Mouse (Mus musculus): ENCODE measurements at regions not wholly inside any gene's neighbourhood (a gene's known extent, or its start where the extent isn't known, plus 50 kb on each side); places are given as distances from the start of the nearest gene placed in this dataset.

DNA sequence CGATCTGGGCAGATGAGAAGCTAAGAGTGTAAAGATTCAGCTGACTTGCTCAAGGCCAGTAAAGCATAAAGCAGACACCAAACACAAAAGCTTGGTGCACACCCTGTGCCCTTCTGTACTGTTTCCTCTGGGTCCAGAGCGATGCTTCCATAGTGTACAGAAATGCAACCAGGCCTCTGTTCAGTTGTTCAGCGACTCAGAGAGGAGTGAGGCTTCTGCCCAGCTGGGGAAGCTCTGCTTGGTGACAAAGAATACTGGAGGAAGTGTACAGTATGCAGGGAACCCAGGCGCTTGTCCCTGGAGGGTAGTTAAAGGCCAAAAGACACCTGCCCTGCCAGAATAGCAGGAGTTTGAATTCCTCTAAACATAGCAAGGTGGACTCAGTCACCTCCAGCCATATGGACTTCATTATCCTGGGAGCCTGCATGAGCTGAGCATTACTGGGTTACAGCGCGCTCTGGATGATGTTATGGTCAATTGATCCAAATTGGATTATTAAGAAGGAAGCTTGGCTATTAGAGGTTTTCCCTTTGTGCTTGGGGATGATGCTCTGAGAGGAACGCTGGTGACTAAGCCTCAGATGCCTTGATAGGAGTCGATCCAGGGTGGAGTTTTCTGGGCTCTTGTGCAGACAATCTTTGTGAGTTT, 132.5 kb downstream of the Hs3st3b1 start:
- no peak overlapping the region for H3K27ac ChIP-seq
- intact Hi-C loops (cut with DNase I): no loop called here
- TF ChIP-seq CTCF (IDR thresholded peaks at IDR 0.05): no peak
- no peak for DNase-seq (ENCODE audit: extremely low spot score in 1 of 2, low spot score in 2 of 2)
- no peak overlapping the region for H3K4me3 ChIP-seq

DNA sequence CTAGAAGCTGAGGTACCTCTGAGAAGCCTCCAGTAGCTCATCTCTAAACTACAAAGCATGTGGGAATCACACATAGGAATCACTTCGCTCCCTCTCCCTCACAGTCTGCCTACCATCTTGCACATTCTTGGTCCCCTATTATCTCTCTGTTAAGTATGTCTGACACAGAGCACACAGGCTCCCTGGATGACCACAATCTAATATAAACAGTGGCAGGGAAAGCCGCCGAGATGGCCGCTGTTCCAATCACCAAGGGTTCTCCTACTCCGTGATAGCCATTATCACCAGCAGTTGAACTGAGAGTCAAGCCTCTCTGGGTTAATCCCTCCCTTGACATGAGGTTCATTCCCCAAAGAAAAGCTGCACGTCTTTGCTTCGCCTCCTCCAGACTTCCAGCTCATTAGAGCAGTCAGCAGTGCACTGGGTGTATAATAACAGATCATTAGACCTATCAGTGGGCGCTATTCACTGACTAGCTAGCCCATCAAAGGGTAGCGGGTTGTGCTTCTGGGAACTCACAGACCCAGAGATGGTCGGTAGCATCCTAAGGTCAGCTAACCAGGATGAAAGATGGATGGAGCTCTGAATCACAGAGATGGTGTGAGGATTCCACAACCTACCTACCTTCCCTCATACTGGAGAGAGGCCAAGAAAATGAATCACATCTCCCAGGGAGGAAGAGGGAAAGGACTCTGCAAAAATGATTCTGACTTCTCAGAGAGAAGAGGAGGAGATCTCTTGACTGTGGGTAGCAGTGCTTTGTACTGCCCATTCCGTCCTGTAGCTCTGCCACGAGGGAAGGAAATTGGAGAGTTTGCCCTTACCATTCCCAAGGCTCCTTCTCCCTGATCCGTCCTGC, 130.9 kb downstream of the Hs3st3b1 start:
- intact Hi-C loops (cut with DNase I): no loop called here
- no peak overlapping the region for H3K27ac ChIP-seq
- H3K4me3 ChIP-seq: no peak overlapping the region
- no peak for DNase-seq (ENCODE audit: extremely low spot score in 1 of 2, low spot score in 2 of 2)
- no peak for TF ChIP-seq CTCF (IDR thresholded peaks at IDR 0.05)

DNA sequence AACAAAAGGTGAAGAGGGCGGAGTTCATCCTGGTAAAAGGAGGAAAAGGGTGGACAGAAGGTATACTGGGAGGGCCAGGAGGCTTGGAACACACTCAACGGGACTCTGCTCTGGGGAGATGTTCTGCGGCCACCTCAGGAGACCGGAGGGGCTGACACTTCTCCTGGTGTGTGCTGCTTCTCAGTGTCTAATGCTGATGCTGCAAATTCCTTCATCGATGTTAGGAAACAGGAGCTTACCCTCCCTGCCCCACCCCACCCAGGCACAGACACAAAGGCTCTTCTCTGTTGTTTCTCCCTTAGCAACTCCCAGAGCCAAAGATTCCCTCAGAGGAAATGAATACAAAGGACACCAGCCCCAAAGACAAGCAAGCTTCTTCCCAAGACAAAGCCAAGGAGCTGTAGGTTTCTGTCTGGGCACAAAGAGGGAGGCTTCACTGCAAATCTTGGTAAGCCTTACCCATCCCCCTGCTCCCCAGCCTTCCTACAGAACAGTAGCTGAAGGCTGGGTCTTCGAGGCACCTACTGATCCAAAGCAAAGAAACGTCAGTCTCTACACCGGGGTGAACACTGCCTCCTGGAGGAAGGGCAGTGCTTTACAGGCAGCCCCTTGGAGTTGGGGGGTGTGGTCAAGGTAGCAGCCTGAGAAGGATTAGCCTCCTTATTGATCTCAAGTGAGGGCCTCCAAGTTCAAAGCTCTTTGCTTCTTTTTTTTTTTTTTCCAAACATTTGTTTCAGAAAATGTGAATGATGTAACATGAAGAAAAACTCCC, 128.2 kb downstream of the Hs3st3b1 start:
- TF ChIP-seq CTCF (IDR thresholded peaks at IDR 0.05): no peak; the same call in 1 of the 2 replicates
- Histone ChIP-seq H3K4me3 (no peak overlapping the region), H3K27ac (no peak overlapping the region)
- no peak for DNase-seq (ENCODE audit: extremely low spot score in 1 of 2, low spot score in 2 of 2)
- intact Hi-C loops (cut with DNase I): no loop called here

DNA sequence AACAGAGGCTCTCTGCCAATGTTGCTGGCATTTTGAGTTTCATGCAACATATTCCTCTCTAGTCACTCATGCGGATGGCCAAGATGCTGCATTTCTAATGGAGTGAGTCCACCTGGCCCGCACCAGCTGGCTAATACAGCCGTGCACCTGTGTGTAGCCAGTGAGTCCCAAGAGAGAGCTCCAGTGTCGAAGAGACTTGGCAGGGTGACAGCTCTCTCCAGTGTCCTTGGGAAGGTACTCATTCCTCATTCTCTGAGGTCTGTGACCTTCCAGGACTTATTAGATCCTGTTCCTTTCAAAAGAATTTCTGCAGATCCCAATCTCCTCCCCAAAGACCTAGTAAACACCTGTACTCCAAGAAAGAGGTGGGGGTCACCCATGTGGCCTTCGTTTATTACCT, 109.9 kb downstream of the Hs3st3b1 start:
- no peak overlapping the region for H3K4me3 ChIP-seq
- TF ChIP-seq CTCF (IDR thresholded peaks at IDR 0.05): no peak
- DNase-seq (ENCODE audit: extremely low spot score in 1 of 2, low spot score in 2 of 2): no peak
- H3K27ac ChIP-seq: no peak overlapping the region
- intact Hi-C loops (cut with DNase I): no loop called here

DNA sequence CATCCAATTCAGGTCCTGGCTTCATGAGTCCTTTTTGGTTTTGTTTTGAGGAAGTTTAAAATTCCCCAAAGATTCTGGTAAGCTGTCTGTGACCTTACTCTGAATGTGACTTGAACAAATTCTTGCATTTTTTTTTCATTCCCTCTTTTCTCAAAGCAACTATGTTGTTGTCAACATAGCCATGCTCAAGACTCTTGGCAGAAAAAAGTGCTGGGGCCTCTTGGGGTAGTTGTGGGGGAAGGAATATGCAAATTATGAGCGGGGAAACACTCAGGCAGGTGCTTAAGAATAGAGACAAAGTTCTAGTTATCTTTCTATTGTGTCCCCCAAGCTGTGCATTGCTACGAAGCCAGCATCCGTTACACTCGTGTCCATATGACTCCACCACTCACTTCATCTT, 99.2 kb downstream of the Hs3st3b1 start:
- DNase-seq (ENCODE audit: extremely low spot score in 1 of 2, low spot score in 2 of 2): no peak
- Histone ChIP-seq H3K4me3 (no peak overlapping the region), H3K27ac (no peak overlapping the region)
- TF ChIP-seq CTCF (IDR thresholded peaks at IDR 0.05): no peak
- intact Hi-C loops (cut with DNase I): no loop called here

DNA sequence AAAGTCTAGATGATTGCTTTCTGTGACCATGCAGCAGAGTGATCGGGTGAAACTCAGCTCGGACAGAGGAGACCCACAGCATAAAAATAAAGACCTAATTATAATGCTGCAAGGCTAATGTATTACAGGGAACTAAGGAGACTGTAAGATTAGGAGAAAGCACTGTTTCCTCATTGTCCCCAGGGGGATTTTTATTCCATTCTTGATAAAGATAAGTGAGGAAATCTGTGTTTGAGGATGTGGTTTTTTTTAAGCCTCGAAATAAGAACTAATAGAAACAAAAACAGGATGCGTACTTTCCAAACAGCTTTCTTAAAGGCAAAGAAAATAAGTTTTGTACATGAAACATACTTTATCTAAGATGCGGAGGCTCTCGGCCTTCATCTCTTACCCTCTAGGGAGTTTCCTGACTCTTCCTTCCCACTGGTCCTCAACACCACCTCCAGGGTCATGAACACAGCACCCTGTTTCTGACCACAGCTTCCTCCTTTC, 94.8 kb downstream of the Hs3st3b1 start:
- DNase-seq (ENCODE audit: extremely low spot score in 1 of 2, low spot score in 2 of 2): no peak
- Histone ChIP-seq H3K27ac (no peak overlapping the region), H3K4me3 (no peak overlapping the region)
- intact Hi-C loops (cut with DNase I): no loop called here
- no peak for TF ChIP-seq CTCF (IDR thresholded peaks at IDR 0.05)

DNA sequence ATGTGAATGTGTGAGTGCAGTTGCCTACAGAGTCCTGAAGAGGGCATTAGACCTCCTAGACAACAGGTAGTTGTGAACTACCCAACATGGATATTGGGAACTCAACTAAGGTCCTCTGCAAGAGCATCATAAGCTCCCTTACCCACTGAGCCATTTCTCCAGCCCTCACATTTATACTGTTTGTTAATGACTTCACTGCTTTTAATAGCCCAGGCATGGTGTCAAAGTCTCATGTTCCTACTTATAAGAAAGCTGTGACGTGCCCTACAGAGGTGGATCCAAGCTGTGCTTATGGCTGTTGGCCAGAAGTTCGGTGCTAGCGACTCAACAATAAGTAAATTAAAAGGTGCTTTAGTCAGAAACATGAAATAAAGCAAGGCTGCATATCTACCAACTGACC, 88.6 kb downstream of the Hs3st3b1 start:
- no peak for DNase-seq (ENCODE audit: extremely low spot score in 1 of 2, low spot score in 2 of 2)
- intact Hi-C loops (cut with DNase I): no loop called here
- Histone ChIP-seq H3K27ac (no peak overlapping the region), H3K4me3 (no peak overlapping the region)
- TF ChIP-seq CTCF (IDR thresholded peaks at IDR 0.05): no peak

DNA sequence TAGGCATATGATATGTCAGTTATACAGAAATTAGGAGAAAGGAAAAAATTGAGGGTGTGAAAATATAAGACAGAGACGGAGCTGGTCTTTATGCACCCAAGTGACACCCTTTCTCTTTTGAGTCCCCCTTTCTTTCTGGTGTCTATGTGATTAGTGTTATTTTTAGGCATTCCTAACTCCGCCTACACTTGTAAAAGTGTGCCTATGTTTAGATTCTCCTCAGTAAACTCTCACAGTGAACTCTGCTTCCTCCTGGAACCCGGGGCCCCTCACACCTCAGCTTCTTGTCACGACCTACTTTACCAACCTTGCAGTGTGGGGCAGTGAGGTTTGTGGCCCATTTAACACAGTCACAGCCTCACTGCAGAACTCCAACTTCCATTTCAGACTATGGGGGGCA, 88.0 kb downstream of the Hs3st3b1 start:
- no peak for TF ChIP-seq CTCF (IDR thresholded peaks at IDR 0.05)
- Histone ChIP-seq H3K4me3 (no peak overlapping the region), H3K27ac (no peak overlapping the region)
- DNase-seq (ENCODE audit: extremely low spot score in 1 of 2, low spot score in 2 of 2): no peak
- intact Hi-C loops (cut with DNase I): no loop called here

DNA sequence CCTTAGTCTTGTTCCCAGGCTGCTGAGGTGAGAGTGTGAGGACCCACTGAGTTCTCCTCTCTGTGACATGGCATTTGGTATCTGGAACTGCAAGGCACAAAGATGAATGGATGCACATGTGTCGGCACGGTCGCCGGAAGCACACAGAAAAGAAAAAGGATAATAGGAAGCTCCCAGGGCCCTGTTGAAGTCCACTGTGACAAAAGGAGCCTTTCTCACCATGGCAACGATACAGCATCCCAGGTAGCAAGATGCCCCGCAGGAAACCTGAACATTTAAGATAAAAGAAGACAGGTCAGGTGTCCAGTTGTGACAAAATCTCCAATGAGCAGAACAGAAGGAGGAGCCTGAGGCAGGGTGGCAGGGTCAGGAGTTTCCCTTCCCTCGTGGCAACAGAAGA, 87.5 kb downstream of the Hs3st3b1 start:
- intact Hi-C loops (cut with DNase I): no loop called here
- Histone ChIP-seq H3K4me3 (no peak overlapping the region), H3K27ac (no peak overlapping the region)
- TF ChIP-seq CTCF (IDR thresholded peaks at IDR 0.05): no peak
- DNase-seq (ENCODE audit: extremely low spot score in 1 of 2, low spot score in 2 of 2): no peak

Data from left cerebral cortex, adult 2 months (tissue).